ENCODE assay signal across 14 mouse cellular contexts in genomic region chr11:77503511-77503910, GRCm38 (mm10). TPM values are rescaled to one million over a fixed set of nuclear protein-coding genes. Genes with fewer than 3 reads are reported as not detected.
DNase-seq lines count a peak whose midpoint lies in the region; ATAC-seq lines count a peak whose summit lies in the region.
"Had no signal": no experiment of that assay in that cellular context is flagged by ENCODE, and none has a peak within 500 bp of the region (broad histone marks: within the 10 kb centered on the region; RNA-seq: fewer than 3 reads in every experiment).

No protein-coding gene starts in this region.

- 68% methylated on average over 3 of the region's 3 CpGs for WGBS in neural tube, embryonic 13.5 days
- WGBS in embryonic facial prominence, embryonic 14.5 days = 47% methylated on average over 3 of the region's 3 CpGs
- WGBS in stomach, embryonic 16.5 days = 57% methylated on average over 3 of the region's 3 CpGs

- ATAC-seq in neural tube, embryonic 13.5 days (ENCODE audit: low read depth) = no peak
- ATAC-seq in embryonic facial prominence, embryonic 14.5 days (ENCODE audit: low read depth) = peak; percentile 10; the same call in 1 of the 2 replicates
- peak; percentile 9; the same call in 1 of the 2 replicates for ATAC-seq in stomach, embryonic 16.5 days (ENCODE audit: insufficient read depth, low FRiP score)

- H3K4me3 ChIP-seq in neural tube, embryonic 13.5 days = no peak overlapping the region
- H3K4me3 ChIP-seq in embryonic facial prominence, embryonic 14.5 days (ENCODE audit: low read depth, low read length) = no peak overlapping the region
- no peak overlapping the region for H3K4me3 ChIP-seq in stomach, embryonic 16.5 days (replicated peaks; ENCODE audit: low read length)
- H3K4me3 ChIP-seq: erythroblast, embryonic 14.5 days had no signal

- H3K36me3 ChIP-seq in neural tube, embryonic 13.5 days = peaks cover 82% of the 10 kb centered on the region
- peaks cover 84% of the 10 kb centered on the region for H3K36me3 ChIP-seq in embryonic facial prominence, embryonic 14.5 days (ENCODE audit: control insufficient read depth, insufficient read depth, low read length)
- peaks cover 39% of the 10 kb centered on the region for H3K36me3 ChIP-seq in stomach, embryonic 16.5 days (ENCODE audit: control insufficient read depth, insufficient read depth, low read length)

- no peaks in the 10 kb centered on the region for H3K27me3 ChIP-seq in neural tube, embryonic 13.5 days
- H3K27me3 ChIP-seq in embryonic facial prominence, embryonic 14.5 days (replicated peaks; ENCODE audit: control insufficient read depth, insufficient read depth, low read length) = no peaks in the 10 kb centered on the region
- no peaks in the 10 kb centered on the region for H3K27me3 ChIP-seq in stomach, embryonic 16.5 days (ENCODE audit: control insufficient read depth, insufficient read depth, low read length)

- H3K9ac ChIP-seq in neural tube, embryonic 13.5 days = 0 out of 2 replicates have a peak overlapping the region, but pooled peaks have one; percentile 8
- H3K9ac ChIP-seq in embryonic facial prominence, embryonic 14.5 days (ENCODE audit: low read depth, low read length) = no peak overlapping the region
- H3K9ac ChIP-seq in stomach, embryonic 16.5 days (ENCODE audit: low read length) = 0 out of 2 replicates have a peak overlapping the region, but pooled peaks have one; percentile 19

- peaks cover 33% of the 10 kb centered on the region for H3K4me1 ChIP-seq in neural tube, embryonic 13.5 days (replicated peaks)
- peaks cover 4% of the 10 kb centered on the region for H3K4me1 ChIP-seq in embryonic facial prominence, embryonic 14.5 days (ENCODE audit: control insufficient read depth, insufficient read depth, low read length)
- H3K4me1 ChIP-seq in stomach, embryonic 16.5 days (ENCODE audit: control insufficient read depth, insufficient read depth, low read length) = peaks cover 12% of the 10 kb centered on the region

- H3K27ac ChIP-seq in neural tube, embryonic 13.5 days (replicated peaks) = no peak overlapping the region
- H3K27ac ChIP-seq in embryonic facial prominence, embryonic 14.5 days (replicated peaks; ENCODE audit: low read depth, low read length) = peak overlapping the region; percentile 33
- peak overlapping the region; percentile 55; the same call in 1 of the 2 replicates for H3K27ac ChIP-seq in stomach, embryonic 16.5 days (ENCODE audit: low read length)

- H3K9me3 ChIP-seq in neural tube, embryonic 13.5 days = no peaks in the 10 kb centered on the region
- H3K9me3 ChIP-seq in embryonic facial prominence, embryonic 14.5 days (ENCODE audit: control insufficient read depth, low read length) = no peaks in the 10 kb centered on the region
- H3K9me3 ChIP-seq in stomach, embryonic 16.5 days (replicated peaks; ENCODE audit: control insufficient read depth, low read length) = no peaks in the 10 kb centered on the region

- no peak overlapping the region for H3K4me2 ChIP-seq in neural tube, embryonic 13.5 days
- H3K4me2 ChIP-seq in embryonic facial prominence, embryonic 14.5 days (ENCODE audit: low read depth, low read length) = no peak overlapping the region
- H3K4me2 ChIP-seq in stomach, embryonic 16.5 days (ENCODE audit: low read depth, low read length) = no peak overlapping the region

- peak; percentile 56 for DNase-seq in gastrocnemius, postnatal 10 days
- no peak for DNase-seq in gastrocnemius, adult 8-10 months (ENCODE audit: low spot score in 2 of 2)
- DNase-seq in neural tube, embryonic 10.5 days (ENCODE audit: extremely low spot score, low spot score) = no peak
- DNase-seq in embryonic facial prominence, embryonic 14.5 days (ENCODE audit: low spot score) = peak; percentile 47
- DNase-seq in right cerebral cortex, postnatal 25 days = no peak
- DNase-seq in thymus, postnatal 10 days (ENCODE audit: low spot score in 2 of 2) = no peak
- DNase-seq: left cerebral cortex, postnatal 4 days; thymus, postnatal 25 days had no signal

RNA-seq across cellular contexts. Expression of gene Git1, which starts 10.1 kb away (rescaled TPM):
- 10 to 100 TPM; 31.5 to 39.9 TPM for total RNA-seq in gastrocnemius, postnatal 10 days (2021)
- total RNA-seq in gastrocnemius, adult 8-10 months (2022) = 10 to 100 TPM; 25.7 to 34.1 (median 29.7) TPM
- 11.5 and 14.1 TPM in 2 replicates for polyA plus RNA-seq in neural tube, embryonic 13.5 days (2015; fragmentation: Nextera tagmentation; extraction: Ambion mirVana)
- polyA plus RNA-seq in embryonic facial prominence, embryonic 14.5 days (2014; fragmentation: Nextera tagmentation; extraction: Ambion mirVana) = 15.1 and 16.7 TPM in 2 replicates
- polyA plus RNA-seq in stomach, embryonic 16.5 days (2015; fragmentation: Nextera tagmentation; extraction: Ambion mirVana) = 7.9 and 9.1 TPM in 2 replicates

RNA-seq across cellular contexts. Expression of gene Abhd15, which starts 11.4 kb away (rescaled TPM):
- under 1 TPM; 0.70 to 0.81 TPM for total RNA-seq in gastrocnemius, postnatal 10 days (2021)
- total RNA-seq in gastrocnemius, adult 8-10 months (2022) = under 1 TPM; 0.10 to 0.92 (median 0.39) TPM
- 2.6 and 2.9 TPM in 2 replicates for polyA plus RNA-seq in neural tube, embryonic 13.5 days (2015; fragmentation: Nextera tagmentation; extraction: Ambion mirVana)
- polyA plus RNA-seq in embryonic facial prominence, embryonic 14.5 days (2014; fragmentation: Nextera tagmentation; extraction: Ambion mirVana) = 2.3 and 3.3 TPM in 2 replicates
- polyA plus RNA-seq in stomach, embryonic 16.5 days (2015; fragmentation: Nextera tagmentation; extraction: Ambion mirVana) = 3.2 and 4.2 TPM in 2 replicates

RNA-seq across cellular contexts. Expression of gene Trp53i13, which starts 12.3 kb away (rescaled TPM):
- 10 to 100 TPM in 1 of 2 experiments, 1 to 10 TPM in 1; 7.7 to 10.0 TPM for total RNA-seq in gastrocnemius, postnatal 10 days (2021)
- total RNA-seq in gastrocnemius, adult 8-10 months (2022) = 1 to 10 TPM; 3.3 to 6.0 (median 3.8) TPM
- polyA plus RNA-seq in neural tube, embryonic 13.5 days (2015; fragmentation: Nextera tagmentation; extraction: Ambion mirVana) = 18.0 and 18.3 TPM in 2 replicates
- polyA plus RNA-seq in embryonic facial prominence, embryonic 14.5 days (2014; fragmentation: Nextera tagmentation; extraction: Ambion mirVana) = 51.2 and 52.3 TPM in 2 replicates
- 25.1 and 25.5 TPM in 2 replicates for polyA plus RNA-seq in stomach, embryonic 16.5 days (2015; fragmentation: Nextera tagmentation; extraction: Ambion mirVana)

RNA-seq across cellular contexts. Expression of gene Ankrd13b, which starts 14.0 kb away (rescaled TPM):
- 1 to 10 TPM; 7.2 to 9.3 TPM for total RNA-seq in gastrocnemius, postnatal 10 days (2021)
- 10 to 100 TPM in 3 of 4 experiments, 1 to 10 TPM in 1; 9.1 to 13.7 (median 11.7) TPM for total RNA-seq in gastrocnemius, adult 8-10 months (2022)
- polyA plus RNA-seq in neural tube, embryonic 13.5 days (2015; fragmentation: Nextera tagmentation; extraction: Ambion mirVana) = 33.7 and 37.9 TPM in 2 replicates
- polyA plus RNA-seq in embryonic facial prominence, embryonic 14.5 days (2014; fragmentation: Nextera tagmentation; extraction: Ambion mirVana) = 11.4 and 11.6 TPM in 2 replicates
- 2.4 and 2.8 TPM in 2 replicates for polyA plus RNA-seq in stomach, embryonic 16.5 days (2015; fragmentation: Nextera tagmentation; extraction: Ambion mirVana)

RNA-seq across cellular contexts. Expression of gene Gm10392, which starts 15.5 kb away (rescaled TPM):
- not detected for total RNA-seq in gastrocnemius, postnatal 10 days (2021)
- not detected for total RNA-seq in gastrocnemius, adult 8-10 months (2022)
- polyA plus RNA-seq in neural tube, embryonic 13.5 days (2015; fragmentation: Nextera tagmentation; extraction: Ambion mirVana) = 0.15 TPM in 1 of 2 replicates, not detected in the other
- polyA plus RNA-seq in embryonic facial prominence, embryonic 14.5 days (2014; fragmentation: Nextera tagmentation; extraction: Ambion mirVana) = not detected in 2 replicates
- polyA plus RNA-seq in stomach, embryonic 16.5 days (2015; fragmentation: Nextera tagmentation; extraction: Ambion mirVana) = 0.17 TPM in 1 of 2 replicates, not detected in the other
- total RNA-seq: heart, postnatal 14 days; left cerebral cortex, postnatal 4 days had no signal
- polyA plus RNA-seq: erythroblast, embryonic 14.5 days; kidney, embryonic 16.5 days; neural tube, embryonic 11.5 days had no signal

Comparison
In these comparisons a context has a peak if more than half of its experiments do, and no peak if none do; other contexts are left out.
1. DNase-seq: peak in gastrocnemius, postnatal 10 days (single experiment) and embryonic facial prominence, embryonic 14.5 days (single experiment); none in gastrocnemius, adult 8-10 months (0 of 2), neural tube, embryonic 10.5 days (single experiment), right cerebral cortex, postnatal 25 days (single experiment) and thymus, postnatal 10 days (0 of 2).